Mouse (Mus musculus): ENCODE data around the gene Dbil5. TPM values are rescaled to one million over a fixed set of nuclear protein-coding genes. Genes with fewer than 3 reads are reported as not detected.
A peak's percentile ranks its signal among the peaks of the same experiment; 100 is the strongest.

Dbil5 gene
- 1.0 and 2.1 TPM in 2 replicates for polyA plus RNA-seq (2014; fragmentation: Nextera tagmentation; extraction: Ambion mirVana)

- Histone ChIP-seq H3K4me2 (ENCODE audit: low read length) (peak within 1 kb of the TSS; percentile 83), H3K9me3 (ENCODE audit: control insufficient read depth, low read length) (no peaks in the 10 kb centered on the region), H3K36me3 (ENCODE audit: control insufficient read depth, insufficient read depth, low read length) (peaks cover 44% of the 10 kb centered on the region), H3K4me1 (ENCODE audit: control insufficient read depth in 2 of 2, insufficient read depth in 2 of 2, low read length in 2 of 2) (peaks cover 2 to 7% of the 10 kb centered on the region in 2 experiments; a peak in 2 of 4 replicates), H3K27me3 (ENCODE audit: control insufficient read depth, insufficient read depth, low read length) (no peaks in the 10 kb centered on the region), H3K27ac (replicated peaks in 1 of 2; ENCODE audit: control insufficient read depth in 1 of 2, insufficient read depth in 1 of 2, low read depth in 2 of 2, low read length in 2 of 2) (peak within 1 kb of the TSS; percentile 60 to 92), H3K4me3 (ENCODE audit: control insufficient read depth in 1 of 2, insufficient read depth in 1 of 2, low read depth in 1 of 2, low read length in 2 of 2) (peak within 1 kb of the TSS; percentile 72 to 92), H3K9ac (ENCODE audit: low read length) (peak within 1 kb of the TSS; percentile 95)
- under 1% methylated on average over 35 of the region's 35 CpGs for WGBS
- peak; percentile 95 for ATAC-seq (ENCODE audit: insufficient number of reproducible peaks, insufficient read depth, low FRiP score, low read depth)
These were observed at the start of gene Dbil5, which contains the start of gene Gemin4 for GRCm38 (mm10) chr11:76217390-76217800. TSS of gene Dbil5 (plus strand) at chr11:76217608. TSS of gene Gemin4 (minus strand) at chr11:76217664.

- Histone ChIP-seq H3K27me3 (ENCODE audit: control insufficient read depth, insufficient read depth, low read length) (no peaks in the 10 kb centered on the region), H3K9ac (ENCODE audit: low read length) (no peak overlapping the region), H3K4me3 (ENCODE audit: control insufficient read depth in 1 of 2, insufficient read depth in 1 of 2, low read depth in 1 of 2, low read length in 2 of 2) (no peak overlapping the region), H3K4me2 (ENCODE audit: low read length) (no peak overlapping the region), H3K27ac (replicated peaks in 1 of 2; ENCODE audit: control insufficient read depth in 1 of 2, insufficient read depth in 1 of 2, low read depth in 2 of 2, low read length in 2 of 2) (no peak overlapping the region), H3K9me3 (ENCODE audit: control insufficient read depth, low read length) (no peaks in the 10 kb centered on the region), H3K4me1 (ENCODE audit: control insufficient read depth in 2 of 2, insufficient read depth in 2 of 2, low read length in 2 of 2) (no peaks in the 10 kb centered on the region), H3K36me3 (ENCODE audit: control insufficient read depth, insufficient read depth, low read length) (peaks cover 23% of the 10 kb centered on the region)
- WGBS, result 81% methylated on average over 3 of the region's 3 CpGs
- no peak for ATAC-seq (ENCODE audit: insufficient number of reproducible peaks, insufficient read depth, low FRiP score, low read depth)
These were observed 48.4 kb upstream of the Dbil5 start for GRCm38 (mm10) chr11:76168976-76169375.

DNA sequence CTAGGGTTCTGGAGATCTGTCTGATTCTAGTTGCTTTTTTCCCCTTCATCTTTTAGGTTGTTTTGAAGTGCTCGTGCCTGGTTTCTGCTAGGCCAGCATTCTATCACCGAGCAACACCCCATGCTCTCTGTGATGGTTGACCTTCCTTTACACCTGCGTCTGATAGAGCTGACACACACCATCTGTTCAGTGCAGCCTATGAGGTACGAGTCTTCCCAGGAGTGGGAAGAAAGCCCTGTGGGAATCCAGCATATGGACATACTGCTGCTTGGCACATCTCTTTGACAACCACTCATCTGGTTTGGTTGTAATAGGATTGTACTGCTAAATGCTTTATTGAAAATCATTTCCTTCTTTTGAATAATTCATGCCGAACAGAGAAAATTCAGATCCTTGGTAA is 47.2 kb upstream of the Dbil5 start:
- no peak overlapping the region for H3K9ac ChIP-seq (ENCODE audit: low read length)
- H3K4me2 ChIP-seq (ENCODE audit: low read length), result no peak overlapping the region
- 68% methylated on average over 5 of the region's 5 CpGs for WGBS
- no peaks in the 10 kb centered on the region for H3K27me3 ChIP-seq (ENCODE audit: control insufficient read depth, insufficient read depth, low read length)
- H3K4me3 ChIP-seq (ENCODE audit: control insufficient read depth in 1 of 2, insufficient read depth in 1 of 2, low read depth in 1 of 2, low read length in 2 of 2), result no peak overlapping the region
- H3K27ac ChIP-seq (replicated peaks in 1 of 2; ENCODE audit: control insufficient read depth in 1 of 2, insufficient read depth in 1 of 2, low read depth in 2 of 2, low read length in 2 of 2), result no peak overlapping the region
- no peaks in the 10 kb centered on the region for H3K9me3 ChIP-seq (ENCODE audit: control insufficient read depth, low read length)
- peaks cover 26% of the 10 kb centered on the region for H3K36me3 ChIP-seq (ENCODE audit: control insufficient read depth, insufficient read depth, low read length)
- no peaks in the 10 kb centered on the region for H3K4me1 ChIP-seq (ENCODE audit: control insufficient read depth in 2 of 2, insufficient read depth in 2 of 2, low read length in 2 of 2)
- ATAC-seq (ENCODE audit: insufficient number of reproducible peaks, insufficient read depth, low FRiP score, low read depth), result no peak

GRCm38 (mm10) chr11:76178726-76179494 is 38.5 kb upstream of the Dbil5 start:
- H3K27me3 ChIP-seq (ENCODE audit: control insufficient read depth, insufficient read depth, low read length), result no peaks in the 10 kb centered on the region
- no peak; the same call in 1 of the 2 replicates for ATAC-seq (ENCODE audit: insufficient number of reproducible peaks, insufficient read depth, low FRiP score, low read depth)
- H3K4me1 ChIP-seq (ENCODE audit: control insufficient read depth in 2 of 2, insufficient read depth in 2 of 2, low read length in 2 of 2), result peaks cover 2 to 13% of the 10 kb centered on the region in 2 experiments
- peak overlapping the region; percentile 44 to 60 for H3K27ac ChIP-seq (replicated peaks in 1 of 2; ENCODE audit: control insufficient read depth in 1 of 2, insufficient read depth in 1 of 2, low read depth in 2 of 2, low read length in 2 of 2)
- peak overlapping the region; percentile 95 for H3K4me2 ChIP-seq (ENCODE audit: low read length)
- WGBS, result 1% methylated on average over 28 of the region's 28 CpGs
- peak overlapping the region; percentile 65 to 85 for H3K4me3 ChIP-seq (ENCODE audit: control insufficient read depth in 1 of 2, insufficient read depth in 1 of 2, low read depth in 1 of 2, low read length in 2 of 2)
- no peaks in the 10 kb centered on the region for H3K9me3 ChIP-seq (ENCODE audit: control insufficient read depth, low read length)
- peaks cover 11% of the 10 kb centered on the region for H3K36me3 ChIP-seq (ENCODE audit: control insufficient read depth, insufficient read depth, low read length)
- peak overlapping the region; percentile 79 for H3K9ac ChIP-seq (ENCODE audit: low read length)

GRCm38 (mm10) chr11:76179495-76180145 is 37.8 kb upstream of the Dbil5 start, which contains the start of the genes Vps53 and Fam57a:
TSS of gene Vps53 (minus strand) at chr11:76179647.
TSS of gene Fam57a (plus strand) at chr11:76179671.
- H3K4me2 ChIP-seq (ENCODE audit: low read length), result peak within 1 kb of the TSS; percentile 95
- H3K9me3 ChIP-seq (ENCODE audit: control insufficient read depth, low read length), result no peaks in the 10 kb centered on the region
- peak within 1 kb of the TSS; percentile 44 to 60 for H3K27ac ChIP-seq (replicated peaks in 1 of 2; ENCODE audit: control insufficient read depth in 1 of 2, insufficient read depth in 1 of 2, low read depth in 2 of 2, low read length in 2 of 2)
- H3K4me3 ChIP-seq (ENCODE audit: control insufficient read depth in 1 of 2, insufficient read depth in 1 of 2, low read depth in 1 of 2, low read length in 2 of 2), result peak within 1 kb of the TSS; percentile 65 to 85
- WGBS, result under 1% methylated on average over 37 of the region's 37 CpGs
- 0 out of 2 replicates have a peak, but pooled peaks cover 6% of the 10 kb centered on the region for H3K36me3 ChIP-seq (ENCODE audit: control insufficient read depth, insufficient read depth, low read length)
- no peaks in the 10 kb centered on the region for H3K27me3 ChIP-seq (ENCODE audit: control insufficient read depth, insufficient read depth, low read length)
- peak; percentile 88 for ATAC-seq (ENCODE audit: insufficient number of reproducible peaks, insufficient read depth, low FRiP score, low read depth)
- H3K9ac ChIP-seq (ENCODE audit: low read length), result peak within 1 kb of the TSS; percentile 79
- peaks cover 2 to 13% of the 10 kb centered on the region in 2 experiments for H3K4me1 ChIP-seq (ENCODE audit: control insufficient read depth in 2 of 2, insufficient read depth in 2 of 2, low read length in 2 of 2)

DNA sequence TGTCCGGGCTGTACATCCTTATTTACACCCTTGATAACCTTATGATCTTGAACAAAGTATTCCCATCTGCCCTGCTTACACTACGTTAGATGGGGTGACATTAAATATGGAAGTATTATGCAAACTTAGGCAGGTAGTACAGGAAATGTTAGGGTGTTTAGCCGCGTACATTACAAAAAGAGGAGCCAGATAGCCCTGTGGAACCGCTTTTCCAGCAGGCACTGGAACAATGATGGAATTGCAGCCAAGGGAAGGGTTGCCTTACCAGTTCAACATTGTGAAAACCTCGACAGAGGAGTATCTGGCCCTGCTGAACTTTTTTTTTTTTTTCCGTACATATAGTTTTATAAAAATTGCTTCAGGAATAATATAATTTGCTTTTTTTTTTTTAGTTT is 37.3 kb upstream of the Dbil5 start:
- Histone ChIP-seq H3K4me3 (ENCODE audit: control insufficient read depth in 1 of 2, insufficient read depth in 1 of 2, low read depth in 1 of 2, low read length in 2 of 2) (peak overlapping the region; percentile 65 to 85), H3K9ac (ENCODE audit: low read length) (peak overlapping the region; percentile 79), H3K36me3 (ENCODE audit: control insufficient read depth, insufficient read depth, low read length) (0 out of 2 replicates have a peak, but pooled peaks cover 6% of the 10 kb centered on the region), H3K27me3 (ENCODE audit: control insufficient read depth, insufficient read depth, low read length) (no peaks in the 10 kb centered on the region), H3K9me3 (ENCODE audit: control insufficient read depth, low read length) (no peaks in the 10 kb centered on the region), H3K4me1 (ENCODE audit: control insufficient read depth in 2 of 2, insufficient read depth in 2 of 2, low read length in 2 of 2) (peaks cover 2 to 13% of the 10 kb centered on the region in 2 experiments), H3K27ac (replicated peaks in 1 of 2; ENCODE audit: control insufficient read depth in 1 of 2, insufficient read depth in 1 of 2, low read depth in 2 of 2, low read length in 2 of 2) (peak overlapping the region in 1 of 2 experiments; percentile 35; a peak in 1 of 4 replicates), H3K4me2 (ENCODE audit: low read length) (peak overlapping the region; percentile 95)
- ATAC-seq (ENCODE audit: insufficient number of reproducible peaks, insufficient read depth, low FRiP score, low read depth), result no peak
- WGBS, result 15% methylated on average over 7 of the region's 7 CpGs

- Histone ChIP-seq H3K27me3 (ENCODE audit: control insufficient read depth, insufficient read depth, low read length) (no peaks in the 10 kb centered on the region), H3K27ac (replicated peaks in 1 of 2; ENCODE audit: control insufficient read depth in 1 of 2, insufficient read depth in 1 of 2, low read depth in 2 of 2, low read length in 2 of 2) (no peak overlapping the region), H3K4me1 (ENCODE audit: control insufficient read depth in 2 of 2, insufficient read depth in 2 of 2, low read length in 2 of 2) (peaks cover 2 to 7% of the 10 kb centered on the region in 2 experiments), H3K4me3 (ENCODE audit: control insufficient read depth in 1 of 2, insufficient read depth in 1 of 2, low read depth in 1 of 2, low read length in 2 of 2) (no peak overlapping the region), H3K9me3 (ENCODE audit: control insufficient read depth, low read length) (no peaks in the 10 kb centered on the region), H3K36me3 (ENCODE audit: control insufficient read depth, insufficient read depth, low read length) (no peaks in the 10 kb centered on the region), H3K9ac (ENCODE audit: low read length) (no peak overlapping the region), H3K4me2 (ENCODE audit: low read length) (no peak overlapping the region)
- WGBS, result 88% methylated on average over 4 of the region's 4 CpGs
- ATAC-seq (ENCODE audit: insufficient number of reproducible peaks, insufficient read depth, low FRiP score, low read depth), result no peak
These were observed 33.7 kb upstream of the Dbil5 start for GRCm38 (mm10) chr11:76183745-76184144.

Data from heart, embryonic 14.5 days (tissue).